Mouse (Mus musculus) thymus, postnatal 4 days (tissue): ENCODE measurements at regions not wholly inside any gene's neighbourhood (a gene's known extent, or its start where the extent isn't known, plus 50 kb on each side); places are given as distances from the start of the nearest gene placed in this dataset.

Source experiments
- DNase-seq: peaks from one replicate; pipeline ENCODE4 v3.0.0; 2021

GRCm38 (mm10) chr8:88417307-88418095 is 55.5 kb upstream of the Brd7 start:
- DNase-seq = no peak

- DNase-seq = no peak
Observed at GRCm38 (mm10) chr8:88423264-88423663, 61.3 kb upstream of the Brd7 start.

GRCm38 (mm10) chr8:88428560-88428959 is 66.6 kb upstream of the Brd7 start:
- no peak for DNase-seq

GRCm38 (mm10) chr8:88431389-88431788 is 69.4 kb upstream of the Brd7 start:
- DNase-seq = no peak

GRCm38 (mm10) chr8:88435686-88436085 is 73.7 kb upstream of the Brd7 start:
- no peak for DNase-seq

GRCm38 (mm10) chr8:88440219-88440618 is 78.2 kb upstream of the Brd7 start:
- DNase-seq = no peak

- DNase-seq = no peak
Observed at GRCm38 (mm10) chr8:88443397-88443796, 77.8 kb upstream of the Nkd1 start.

GRCm38 (mm10) chr8:88447406-88447805 is 73.7 kb upstream of the Nkd1 start:
- no peak for DNase-seq

GRCm38 (mm10) chr8:88447844-88448535 is 73.2 kb upstream of the Nkd1 start:
- DNase-seq = no peak

- DNase-seq = no peak
Observed at GRCm38 (mm10) chr8:88449001-88449400, 72.2 kb upstream of the Nkd1 start.

- DNase-seq = peak; percentile 19
Observed at GRCm38 (mm10) chr8:88449534-88449933, 71.6 kb upstream of the Nkd1 start.

- peak; percentile 56 for DNase-seq
Observed at GRCm38 (mm10) chr8:88450864-88451657, 70.1 kb upstream of the Nkd1 start.

GRCm38 (mm10) chr8:88451658-88452500 is 69.3 kb upstream of the Nkd1 start:
- peak; percentile 56 for DNase-seq

- DNase-seq = no peak
Observed at GRCm38 (mm10) chr8:88452501-88452847, 68.7 kb upstream of the Nkd1 start.

- peak; percentile 68 for DNase-seq
Observed at GRCm38 (mm10) chr8:88454048-88454696, 67.0 kb upstream of the Nkd1 start.

GRCm38 (mm10) chr8:88454906-88455305 is 66.2 kb upstream of the Nkd1 start:
- DNase-seq = no peak

GRCm38 (mm10) chr8:88455434-88456020 is 65.6 kb upstream of the Nkd1 start:
- peak; percentile 45 for DNase-seq

GRCm38 (mm10) chr8:88459197-88459596 is 62.0 kb upstream of the Nkd1 start:
- DNase-seq = no peak

GRCm38 (mm10) chr8:88467756-88468155 is 53.4 kb upstream of the Nkd1 start:
- no peak for DNase-seq

GRCm38 (mm10) chr8:88470931-88471455 is 50.2 kb upstream of the Nkd1 start:
- DNase-seq = no peak
